Mouse (Mus musculus): ENCODE measurements around the gene Ppm1k.
"Not testable (repeated sequence)": the region's sequence is repeated elsewhere in the genome, so short reads cannot be mapped to it uniquely, and the experiment has no call there.

Gene Ppm1k

GRCm38 (mm10) chr6:57535386-57535936, at the start of gene Ppm1k:
Ppm1k (minus strand) TSS chr6:57535468.
- DNase-seq (ENCODE audit: low spot score in 2 of 2) = peak; percentile 98 to 99

- no peak for DNase-seq (ENCODE audit: low spot score in 2 of 2)
These were observed 47.1 kb upstream of the Ppm1k start for GRCm38 (mm10) chr6:57582356-57582755.

GRCm38 (mm10) chr6:57581595-57581994, 46.3 kb upstream of the Ppm1k start:
- no peak for DNase-seq (ENCODE audit: low spot score in 2 of 2)

GRCm38 (mm10) chr6:57580881-57581548, 45.7 kb upstream of the Ppm1k start, which contains the start of gene Herc6:
Herc6 (plus strand) TSS chr6:57581000.
- DNase-seq (ENCODE audit: low spot score in 2 of 2) = peak; percentile 23 to 49

GRCm38 (mm10) chr6:57571587-57571986, 36.3 kb upstream of the Ppm1k start:
- DNase-seq (ENCODE audit: low spot score in 2 of 2) = no peak

- DNase-seq (ENCODE audit: low spot score in 2 of 2) = peak in 1 of 2 experiments; percentile 14
These were observed 35.1 kb upstream of the Ppm1k start for GRCm38 (mm10) chr6:57570170-57570974.

- no peak for DNase-seq (ENCODE audit: low spot score in 2 of 2)
These were observed 32.4 kb upstream of the Ppm1k start for GRCm38 (mm10) chr6:57567630-57568029.

- no peak for DNase-seq (ENCODE audit: low spot score in 2 of 2)
These were observed 30.2 kb upstream of the Ppm1k start for GRCm38 (mm10) chr6:57565452-57565851.

- no peak for DNase-seq (ENCODE audit: low spot score in 2 of 2)
These were observed 28.2 kb upstream of the Ppm1k start for GRCm38 (mm10) chr6:57563454-57563853.

- no peak for DNase-seq (ENCODE audit: low spot score in 2 of 2)
These were observed 22.6 kb upstream of the Ppm1k start for GRCm38 (mm10) chr6:57557796-57558317.

- no peak for DNase-seq (ENCODE audit: low spot score in 2 of 2)
These were observed 16.0 kb upstream of the Ppm1k start for GRCm38 (mm10) chr6:57551211-57551796.

- DNase-seq (ENCODE audit: low spot score in 2 of 2) = no peak
These were observed 9.6 kb upstream of the Ppm1k start for GRCm38 (mm10) chr6:57544866-57545265.

GRCm38 (mm10) chr6:57543591-57543990, 8.3 kb upstream of the Ppm1k start:
- DNase-seq (ENCODE audit: low spot score in 2 of 2) = not testable (repeated sequence)

- DNase-seq (ENCODE audit: low spot score in 2 of 2) = no peak
These were observed 6.6 kb upstream of the Ppm1k start for GRCm38 (mm10) chr6:57541737-57542335.

- no peak for DNase-seq (ENCODE audit: low spot score in 2 of 2)
These were observed 5.8 kb upstream of the Ppm1k start for GRCm38 (mm10) chr6:57540950-57541498.

GRCm38 (mm10) chr6:57537887-57538286, 2.6 kb upstream of the Ppm1k start:
- no peak for DNase-seq (ENCODE audit: low spot score in 2 of 2)

GRCm38 (mm10) chr6:57535971-57536669, 852 bp upstream of the Ppm1k start:
- DNase-seq (ENCODE audit: low spot score in 2 of 2) = peak in 1 of 2 experiments; percentile 13

GRCm38 (mm10) chr6:57534611-57535286, 519 bp downstream of the Ppm1k start:
- peak in 1 of 2 experiments; percentile 44 for DNase-seq (ENCODE audit: low spot score in 2 of 2)

GRCm38 (mm10) chr6:57534231-57534610, 1.0 kb downstream of the Ppm1k start:
- DNase-seq (ENCODE audit: low spot score in 2 of 2) = peak in 1 of 2 experiments; percentile 27

- no peak for DNase-seq (ENCODE audit: low spot score in 2 of 2)
These were observed 1.9 kb downstream of the Ppm1k start for GRCm38 (mm10) chr6:57533410-57533809.
